Mouse (Mus musculus): ENCODE measurements around the gene Crocc2.

Gene Crocc2

GRCm38 (mm10) chr1:93268246-93268645 lies 99.7 kb downstream of the Crocc2 start:
- in situ Hi-C loops (cut with MboI, MseI): no loop called here

- in situ Hi-C loops (cut with MboI, MseI): no loop called here
Measured at GRCm38 (mm10) chr1:93270516-93271240, 102.2 kb downstream of the Crocc2 start.

GRCm38 (mm10) chr1:93271751-93272150 lies 103.2 kb downstream of the Crocc2 start:
- in situ Hi-C loops (cut with MboI, MseI): no loop called here

- in situ Hi-C loops (cut with MboI, MseI): no loop called here
Measured at GRCm38 (mm10) chr1:93272409-93272821, 103.9 kb downstream of the Crocc2 start.

- in situ Hi-C loops (cut with MboI, MseI): no loop called here
Measured at GRCm38 (mm10) chr1:93275561-93275960, 107.0 kb downstream of the Crocc2 start.

- in situ Hi-C loops (cut with MboI, MseI): no loop called here
Measured at GRCm38 (mm10) chr1:93277041-93277440, 108.5 kb downstream of the Crocc2 start.
